Mouse (Mus musculus) left cerebral cortex, postnatal 10 days (tissue): ENCODE results near the gene Abcb10. TPM values are rescaled to one million over a fixed set of nuclear protein-coding genes. Genes with fewer than 3 reads are reported as not detected.

ENCODE experiments used
- DNase-seq, 2 experiments: peaks; one replicate each; pipeline ENCODE4 v3.0.0; 2021 to 2022; ENCODE audit warnings: low spot score in 2 of 2, mixed read lengths in 1 of 2; ENCODE audit errors: extremely low spot score in 1 of 2
- intact Hi-C: fragments of 180-260 bp; cut with DNase I; formaldehyde crosslinking; loops from one replicate; pipeline ENCODE4 v1.15.1; 2025
- microRNA-seq: library from miRNA; unstranded; fragments of <30 nt; microRNA quantifications from one replicate; pipeline ENCODE4 v1.2.0, GENCODE M21; 2022
- total RNA-seq, 2 experiments: library from RNA; stranded (reverse); gene quantifications; 2 replicates each; pipeline ENCODE4 v1.2.3; 2021

Gene Abcb10
- total RNA-seq, 2 experiments from 2014 or later: 16.4 to 20.0 TPM

- intact Hi-C loops: loop anchor here (10.0 kb wide), 1 partner anchor 416 kb away; no protein-coding TSS in a partner anchor
Observed at GRCm38 (mm10) chr8:123929026-123929425, 53.9 kb downstream of the Abcb10 start.

GRCm38 (mm10) chr8:123925671-123926070, 57.3 kb downstream of the Abcb10 start:
- intact Hi-C loops: loop anchor here (10.0 kb wide), 1 partner anchor 419 kb away; no protein-coding TSS in a partner anchor

More at GRCm38 (mm10) chr8:123929026-123929425, 53.9 kb downstream of the Abcb10 start:
- no peak for DNase-seq

GRCm38 (mm10) chr8:123924719-123925118, 58.2 kb downstream of the Abcb10 start:
- DNase-seq: peak; percentile 86 to 88
- intact Hi-C loops: loop anchor here (5.0 to 10.0 kb wide), 2 partner anchors 137 to 420 kb away; no protein-coding TSS in a partner anchor

More at GRCm38 (mm10) chr8:123925671-123926070, 57.3 kb downstream of the Abcb10 start:
- no peak for DNase-seq

DNA sequence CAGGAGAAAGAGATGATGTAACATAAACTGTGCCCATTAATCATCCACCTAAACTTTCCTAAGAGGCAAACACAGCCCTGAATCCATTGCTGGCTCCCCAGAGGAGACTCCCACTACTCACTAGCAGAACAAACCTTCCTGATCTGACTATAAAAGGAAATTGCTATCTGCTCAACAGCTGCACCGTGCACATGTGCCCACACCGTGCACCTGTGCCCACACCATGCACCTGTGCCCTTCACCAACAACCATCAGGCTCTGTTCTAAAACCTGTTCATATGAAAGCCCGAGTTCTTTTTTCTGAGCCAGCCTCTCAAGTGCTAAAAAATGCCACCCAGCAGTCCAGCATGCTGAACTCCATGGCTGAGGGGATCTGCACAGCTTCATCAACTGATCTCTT, 68.3 kb downstream of the Abcb10 start:
- no peak for DNase-seq
- intact Hi-C loops: no loop called here

DNA sequence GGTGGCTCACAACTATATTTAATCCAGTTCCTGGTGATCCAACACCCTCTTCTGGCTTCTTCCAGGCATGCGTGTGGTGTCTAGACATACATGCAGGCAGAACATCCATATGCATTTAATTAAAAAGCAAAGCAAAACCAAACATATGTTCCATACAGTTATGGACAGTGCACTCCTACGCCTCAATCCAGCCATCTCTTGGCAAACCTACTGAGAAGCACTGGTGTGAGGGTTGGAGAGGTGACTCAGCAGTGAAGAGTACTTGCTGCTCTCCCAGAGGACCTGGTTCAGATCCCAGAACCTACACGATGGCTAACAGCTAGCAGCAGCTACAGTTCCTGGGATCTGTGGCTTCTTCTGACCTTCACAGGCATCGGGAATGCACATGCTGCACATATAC, 70.7 kb downstream of the Abcb10 start:
- intact Hi-C loops: no loop called here
- DNase-seq: no peak

DNA sequence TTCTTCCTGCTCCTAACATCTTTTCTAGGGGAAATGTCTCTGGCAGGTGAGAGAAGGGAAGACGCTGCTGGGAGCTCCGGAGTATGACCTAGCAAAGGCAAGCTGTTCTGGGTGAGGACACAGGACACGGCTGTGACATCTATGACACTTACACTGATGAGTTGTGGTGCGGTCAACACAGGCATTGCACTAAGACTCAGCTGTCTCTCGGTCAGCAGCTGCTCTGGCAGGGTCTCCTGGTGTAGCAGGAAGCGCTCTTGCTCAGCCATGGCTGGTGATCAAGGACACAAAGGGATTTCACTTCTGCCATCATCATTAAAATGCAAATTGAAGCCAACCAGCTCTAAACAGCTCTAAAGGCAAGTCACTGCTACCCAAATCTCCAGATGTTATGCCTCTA, 75.3 kb downstream of the Abcb10 start:
- intact Hi-C loops: loop anchor here (2.0 to 5.0 kb wide), 2 partner anchors 71 to 115 kb away; no protein-coding TSS in a partner anchor
- DNase-seq: no peak

GRCm38 (mm10) chr8:123902653-123903052, 80.3 kb downstream of the Abcb10 start:
- DNase-seq: no peak
- intact Hi-C loops: no loop called here

Small RNA genes lying within 50 kb of the gene (microRNA-seq; reads per million reads assigned to microRNA genes)
- gene Mir1967: not detected

Other genes with a start within 250 kb of the Abcb10 start
- gene Rab4a, start 177.1 kb downstream of the Abcb10 start, total RNA-seq: 10 to 100 TPM; 61.3 to 63.1 TPM
- gene Ccsap, start 122.9 kb downstream of the Abcb10 start, total RNA-seq: 10 to 100 TPM; 54.9 to 57.0 TPM
- 1 to 10 TPM; 7.1 to 8.7 TPM for gene Acta1, start 88.4 kb downstream of the Abcb10 start, total RNA-seq
- 10 to 100 TPM; 24.8 to 25.4 TPM for gene Nup133, start 33.9 kb downstream of the Abcb10 start, total RNA-seq
- gene Taf5l, start 38.3 kb upstream of the Abcb10 start, total RNA-seq: 10 to 100 TPM; 23.7 to 25.2 TPM
- gene Urb2, start 38.4 kb upstream of the Abcb10 start, total RNA-seq: 10 to 100 TPM; 11.3 to 11.5 TPM
- gene Galnt2, start 248.3 kb upstream of the Abcb10 start, total RNA-seq: 10 to 100 TPM; 86.0 to 91.2 TPM